Mouse (Mus musculus): Measurements from ENCODE around the gene Epha3. TPM values are rescaled to one million over a fixed set of nuclear protein-coding genes. Genes with fewer than 3 reads are reported as not detected.

Epha3 gene
- under 1 TPM; 0.59 to 0.67 TPM for total RNA-seq (2021)
- long read RNA-seq, experiment 1 = 0 reads
- long read RNA-seq, experiment 2 = 0 reads

GRCm38 (mm10) chr16:63863913-63864330, at the start of gene Epha3:
TSS of gene Epha3 (minus strand) at chr16:63864175.
- DNase-seq = peak; percentile 52

- DNase-seq = no peak
Measured at GRCm38 (mm10) chr16:63903425-63903824, 39.5 kb upstream of the Epha3 start.

- no peak for DNase-seq
Measured at GRCm38 (mm10) chr16:63881190-63881589, 17.2 kb upstream of the Epha3 start.

- DNase-seq = no peak
Measured at GRCm38 (mm10) chr16:63872313-63872712, 8.3 kb upstream of the Epha3 start.

GRCm38 (mm10) chr16:63864463-63864976, 545 bp upstream of the Epha3 start:
- DNase-seq = no peak

GRCm38 (mm10) chr16:63863181-63863580, 794 bp downstream of the Epha3 start:
- DNase-seq = no peak

- DNase-seq = no peak
Measured at GRCm38 (mm10) chr16:63857561-63857960, 6.4 kb downstream of the Epha3 start.

GRCm38 (mm10) chr16:63856658-63857552, 7.1 kb downstream of the Epha3 start:
- DNase-seq = peak; percentile 63

GRCm38 (mm10) chr16:63850297-63850696, 13.7 kb downstream of the Epha3 start:
- DNase-seq = no peak

GRCm38 (mm10) chr16:63842911-63843310, 21.1 kb downstream of the Epha3 start:
- DNase-seq = no peak

- DNase-seq = no peak
Measured at GRCm38 (mm10) chr16:63837466-63837865, 26.5 kb downstream of the Epha3 start.

- no peak for DNase-seq
Measured at GRCm38 (mm10) chr16:63821164-63821563, 42.8 kb downstream of the Epha3 start.

GRCm38 (mm10) chr16:63817606-63818005, 46.4 kb downstream of the Epha3 start:
- no peak for DNase-seq

- no peak for DNase-seq
Measured at GRCm38 (mm10) chr16:63816672-63817071, 47.3 kb downstream of the Epha3 start.

- no peak for DNase-seq
Measured at GRCm38 (mm10) chr16:63809871-63810270, 54.1 kb downstream of the Epha3 start.

- no peak for DNase-seq
Measured at GRCm38 (mm10) chr16:63808991-63809390, 55.0 kb downstream of the Epha3 start.

- DNase-seq = no peak
Measured at GRCm38 (mm10) chr16:63806437-63807129, 57.4 kb downstream of the Epha3 start.

- DNase-seq = no peak
Measured at GRCm38 (mm10) chr16:63806025-63806424, 58.0 kb downstream of the Epha3 start.

- no peak for DNase-seq
Measured at GRCm38 (mm10) chr16:63801436-63801835, 62.5 kb downstream of the Epha3 start.

GRCm38 (mm10) chr16:63798341-63798740, 65.6 kb downstream of the Epha3 start:
- no peak for DNase-seq

GRCm38 (mm10) chr16:63794292-63794691, 69.7 kb downstream of the Epha3 start:
- DNase-seq = no peak

- DNase-seq = no peak
Measured at GRCm38 (mm10) chr16:63793805-63794204, 70.2 kb downstream of the Epha3 start.

GRCm38 (mm10) chr16:63792084-63792483, 71.9 kb downstream of the Epha3 start:
- DNase-seq = no peak

Measured in gastrocnemius, postnatal 25 days (tissue).